Mouse (Mus musculus): ENCODE measurements around the gene Prex1. TPM values are rescaled to one million over a fixed set of nuclear protein-coding genes. Genes with fewer than 3 reads are reported as not detected.

The Prex1 gene
- polyA plus RNA-seq, 1 experiment from 2014 or later, result 9.5 TPM

GRCm38 (mm10) chr2:166552657-166553056, 161.0 kb downstream of the Prex1 start:
- Histone ChIP-seq H3K36me3 (ENCODE audit: control insufficient read depth, insufficient read depth, low read length) (no peaks in the 10 kb centered on the region), H3K9ac (ENCODE audit: low read length) (no peak overlapping the region), H3K4me1 (ENCODE audit: control insufficient read depth in 2 of 2, insufficient read depth in 2 of 2, low read length in 2 of 2) (peaks cover 7 to 19% of the 10 kb centered on the region in 2 experiments; a peak in 3 of 4 replicates), H3K27ac (replicated peaks in 1 of 2; ENCODE audit: control insufficient read depth in 1 of 2, insufficient read depth in 1 of 2, low read depth in 2 of 2, low read length in 2 of 2) (no peak overlapping the region), H3K4me3 (ENCODE audit: control insufficient read depth in 1 of 2, insufficient read depth in 1 of 2, low read depth in 1 of 2, low read length in 2 of 2) (no peak overlapping the region), H3K9me3 (ENCODE audit: control insufficient read depth, low read length) (no peaks in the 10 kb centered on the region), H3K4me2 (ENCODE audit: low read length) (no peak overlapping the region), H3K27me3 (ENCODE audit: control insufficient read depth, insufficient read depth, low read length) (no peaks in the 10 kb centered on the region)
- WGBS, result 80% methylated on average over 6 of the region's 6 CpGs
- ATAC-seq (ENCODE audit: insufficient number of reproducible peaks, insufficient read depth, low FRiP score, low read depth), result no peak

- H3K4me2 ChIP-seq (ENCODE audit: low read length), result no peak overlapping the region
- H3K36me3 ChIP-seq (ENCODE audit: control insufficient read depth, insufficient read depth, low read length), result no peaks in the 10 kb centered on the region
- H3K27me3 ChIP-seq (ENCODE audit: control insufficient read depth, insufficient read depth, low read length), result no peaks in the 10 kb centered on the region
- peaks cover 7 to 19% of the 10 kb centered on the region in 2 experiments; a peak in 3 of 4 replicates for H3K4me1 ChIP-seq (ENCODE audit: control insufficient read depth in 2 of 2, insufficient read depth in 2 of 2, low read length in 2 of 2)
- H3K27ac ChIP-seq (replicated peaks in 1 of 2; ENCODE audit: control insufficient read depth in 1 of 2, insufficient read depth in 1 of 2, low read depth in 2 of 2, low read length in 2 of 2), result no peak overlapping the region
- H3K4me3 ChIP-seq (ENCODE audit: control insufficient read depth in 1 of 2, insufficient read depth in 1 of 2, low read depth in 1 of 2, low read length in 2 of 2), result no peak overlapping the region
- WGBS, result 79% methylated on average over 15 of the region's 15 CpGs
- H3K9ac ChIP-seq (ENCODE audit: low read length), result no peak overlapping the region
- no peak for ATAC-seq (ENCODE audit: insufficient number of reproducible peaks, insufficient read depth, low FRiP score, low read depth)
- no peaks in the 10 kb centered on the region for H3K9me3 ChIP-seq (ENCODE audit: control insufficient read depth, low read length)
Observed at GRCm38 (mm10) chr2:166551831-166552498, 161.7 kb downstream of the Prex1 start.

- 91% methylated on average over 8 of the region's 8 CpGs for WGBS
- Histone ChIP-seq H3K27ac (replicated peaks in 1 of 2; ENCODE audit: control insufficient read depth in 1 of 2, insufficient read depth in 1 of 2, low read depth in 2 of 2, low read length in 2 of 2) (no peak overlapping the region), H3K27me3 (ENCODE audit: control insufficient read depth, insufficient read depth, low read length) (no peaks in the 10 kb centered on the region), H3K36me3 (ENCODE audit: control insufficient read depth, insufficient read depth, low read length) (no peaks in the 10 kb centered on the region), H3K4me2 (ENCODE audit: low read length) (no peak overlapping the region), H3K9ac (ENCODE audit: low read length) (no peak overlapping the region), H3K9me3 (ENCODE audit: control insufficient read depth, low read length) (no peaks in the 10 kb centered on the region), H3K4me3 (ENCODE audit: control insufficient read depth in 1 of 2, insufficient read depth in 1 of 2, low read depth in 1 of 2, low read length in 2 of 2) (no peak overlapping the region), H3K4me1 (ENCODE audit: control insufficient read depth in 2 of 2, insufficient read depth in 2 of 2, low read length in 2 of 2) (peaks cover 7 to 19% of the 10 kb centered on the region in 2 experiments; a peak in 3 of 4 replicates)
- no peak for ATAC-seq (ENCODE audit: insufficient number of reproducible peaks, insufficient read depth, low FRiP score, low read depth)
Observed at GRCm38 (mm10) chr2:166549871-166550270, 163.8 kb downstream of the Prex1 start.

- Histone ChIP-seq H3K9ac (ENCODE audit: low read length) (no peak overlapping the region), H3K9me3 (ENCODE audit: control insufficient read depth, low read length) (no peaks in the 10 kb centered on the region), H3K27me3 (ENCODE audit: control insufficient read depth, insufficient read depth, low read length) (no peaks in the 10 kb centered on the region), H3K4me2 (ENCODE audit: low read length) (no peak overlapping the region), H3K36me3 (ENCODE audit: control insufficient read depth, insufficient read depth, low read length) (no peaks in the 10 kb centered on the region), H3K4me1 (ENCODE audit: control insufficient read depth in 2 of 2, insufficient read depth in 2 of 2, low read length in 2 of 2) (peaks cover 7 to 17% of the 10 kb centered on the region in 2 experiments; a peak in 3 of 4 replicates), H3K27ac (replicated peaks in 1 of 2; ENCODE audit: control insufficient read depth in 1 of 2, insufficient read depth in 1 of 2, low read depth in 2 of 2, low read length in 2 of 2) (no peak overlapping the region), H3K4me3 (ENCODE audit: control insufficient read depth in 1 of 2, insufficient read depth in 1 of 2, low read depth in 1 of 2, low read length in 2 of 2) (no peak overlapping the region)
- no peak for ATAC-seq (ENCODE audit: insufficient number of reproducible peaks, insufficient read depth, low FRiP score, low read depth)
- 84% methylated on average over 5 of the region's 5 CpGs for WGBS
Observed at GRCm38 (mm10) chr2:166549069-166549468, 164.6 kb downstream of the Prex1 start.

GRCm38 (mm10) chr2:166545580-166545979, 168.1 kb downstream of the Prex1 start:
- no peak overlapping the region for H3K9ac ChIP-seq (ENCODE audit: low read length)
- WGBS, result 79% methylated on average over 4 of the region's 4 CpGs
- H3K27ac ChIP-seq (replicated peaks in 1 of 2; ENCODE audit: control insufficient read depth in 1 of 2, insufficient read depth in 1 of 2, low read depth in 2 of 2, low read length in 2 of 2), result no peak overlapping the region
- H3K4me1 ChIP-seq (ENCODE audit: control insufficient read depth in 2 of 2, insufficient read depth in 2 of 2, low read length in 2 of 2), result no peaks in the 10 kb centered on the region; a peak in 1 of 4 replicates
- H3K4me3 ChIP-seq (ENCODE audit: control insufficient read depth in 1 of 2, insufficient read depth in 1 of 2, low read depth in 1 of 2, low read length in 2 of 2), result no peak overlapping the region
- ATAC-seq (ENCODE audit: insufficient number of reproducible peaks, insufficient read depth, low FRiP score, low read depth), result no peak
- H3K27me3 ChIP-seq (ENCODE audit: control insufficient read depth, insufficient read depth, low read length), result no peaks in the 10 kb centered on the region
- no peaks in the 10 kb centered on the region for H3K36me3 ChIP-seq (ENCODE audit: control insufficient read depth, insufficient read depth, low read length)
- no peak overlapping the region for H3K4me2 ChIP-seq (ENCODE audit: low read length)
- H3K9me3 ChIP-seq (ENCODE audit: control insufficient read depth, low read length), result peaks cover 5% of the 10 kb centered on the region; the same call in 1 of the 2 replicates

GRCm38 (mm10) chr2:166544575-166545251, 168.9 kb downstream of the Prex1 start:
- 49% methylated on average over 7 of the region's 7 CpGs for WGBS
- Histone ChIP-seq H3K4me3 (ENCODE audit: control insufficient read depth in 1 of 2, insufficient read depth in 1 of 2, low read depth in 1 of 2, low read length in 2 of 2) (no peak overlapping the region), H3K27ac (replicated peaks in 1 of 2; ENCODE audit: control insufficient read depth in 1 of 2, insufficient read depth in 1 of 2, low read depth in 2 of 2, low read length in 2 of 2) (no peak overlapping the region), H3K27me3 (ENCODE audit: control insufficient read depth, insufficient read depth, low read length) (no peaks in the 10 kb centered on the region), H3K4me2 (ENCODE audit: low read length) (no peak overlapping the region), H3K9ac (ENCODE audit: low read length) (no peak overlapping the region), H3K9me3 (ENCODE audit: control insufficient read depth, low read length) (peaks cover 5% of the 10 kb centered on the region; the same call in 1 of the 2 replicates), H3K4me1 (ENCODE audit: control insufficient read depth in 2 of 2, insufficient read depth in 2 of 2, low read length in 2 of 2) (no peaks in the 10 kb centered on the region), H3K36me3 (ENCODE audit: control insufficient read depth, insufficient read depth, low read length) (no peaks in the 10 kb centered on the region)
- no peak for ATAC-seq (ENCODE audit: insufficient number of reproducible peaks, insufficient read depth, low FRiP score, low read depth)

GRCm38 (mm10) chr2:166541112-166541928, 172.3 kb downstream of the Prex1 start:
- no peak overlapping the region for H3K27ac ChIP-seq (replicated peaks in 1 of 2; ENCODE audit: control insufficient read depth in 1 of 2, insufficient read depth in 1 of 2, low read depth in 2 of 2, low read length in 2 of 2)
- no peak for ATAC-seq (ENCODE audit: insufficient number of reproducible peaks, insufficient read depth, low FRiP score, low read depth)
- no peaks in the 10 kb centered on the region for H3K27me3 ChIP-seq (ENCODE audit: control insufficient read depth, insufficient read depth, low read length)
- H3K4me3 ChIP-seq (ENCODE audit: control insufficient read depth in 1 of 2, insufficient read depth in 1 of 2, low read depth in 1 of 2, low read length in 2 of 2), result no peak overlapping the region
- H3K9me3 ChIP-seq (ENCODE audit: control insufficient read depth, low read length), result peaks cover 5% of the 10 kb centered on the region; the same call in 1 of the 2 replicates
- H3K36me3 ChIP-seq (ENCODE audit: control insufficient read depth, insufficient read depth, low read length), result no peaks in the 10 kb centered on the region
- WGBS, result 34% methylated on average over 10 of the region's 11 CpGs
- no peak overlapping the region for H3K9ac ChIP-seq (ENCODE audit: low read length)
- no peak overlapping the region for H3K4me2 ChIP-seq (ENCODE audit: low read length)
- no peaks in the 10 kb centered on the region; a peak in 1 of 4 replicates for H3K4me1 ChIP-seq (ENCODE audit: control insufficient read depth in 2 of 2, insufficient read depth in 2 of 2, low read length in 2 of 2)
